Mouse (Mus musculus) lung, postnatal 10 days (tissue): ENCODE measurements at regions not wholly inside any gene's neighbourhood (a gene's known extent, or its start where the extent isn't known, plus 50 kb on each side); places are given as distances from the start of the nearest gene placed in this dataset.

Experiments used
- DNase-seq: peaks from one replicate; pipeline ENCODE4 v3.0.0; 2021

DNA sequence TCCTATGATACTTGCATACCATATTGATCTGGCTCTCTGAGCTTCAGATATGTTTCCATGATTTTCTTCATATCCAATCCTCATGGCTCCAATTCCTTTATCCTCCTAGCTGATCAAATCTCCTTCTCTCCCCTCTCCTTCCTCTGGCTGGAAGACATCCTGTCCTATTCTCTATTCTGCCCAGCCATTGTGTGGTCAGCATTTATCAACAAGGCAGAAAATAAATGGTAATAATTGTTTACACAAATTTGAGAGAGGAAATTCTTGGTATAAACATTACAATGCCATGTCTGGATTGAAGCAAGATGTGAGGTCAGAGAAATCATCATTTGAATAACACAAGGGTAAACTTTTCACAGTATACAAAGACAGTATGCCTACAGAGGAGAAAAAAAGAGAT is 158.2 kb downstream of the Naf1 start:
- peak; percentile 13 for DNase-seq

DNA sequence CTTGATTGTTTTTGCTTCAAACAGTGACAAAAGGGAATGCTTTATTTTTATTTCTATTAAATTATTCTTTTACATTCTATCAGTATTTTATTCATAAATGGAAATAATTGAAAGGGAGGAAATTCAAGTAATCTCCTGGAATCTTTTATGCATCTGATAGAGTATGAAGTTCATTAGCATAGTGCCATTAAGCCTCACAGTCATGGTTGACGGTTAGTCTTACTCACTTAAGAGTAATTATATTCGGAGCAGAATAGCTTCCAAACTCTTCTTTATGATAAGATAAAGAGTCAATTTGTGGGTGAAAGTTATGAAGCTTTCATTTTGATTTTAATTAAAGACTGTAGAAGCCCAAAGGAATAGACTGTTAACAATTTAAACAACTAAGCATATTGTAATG is 172.8 kb downstream of the Naf1 start:
- DNase-seq = no peak

DNA sequence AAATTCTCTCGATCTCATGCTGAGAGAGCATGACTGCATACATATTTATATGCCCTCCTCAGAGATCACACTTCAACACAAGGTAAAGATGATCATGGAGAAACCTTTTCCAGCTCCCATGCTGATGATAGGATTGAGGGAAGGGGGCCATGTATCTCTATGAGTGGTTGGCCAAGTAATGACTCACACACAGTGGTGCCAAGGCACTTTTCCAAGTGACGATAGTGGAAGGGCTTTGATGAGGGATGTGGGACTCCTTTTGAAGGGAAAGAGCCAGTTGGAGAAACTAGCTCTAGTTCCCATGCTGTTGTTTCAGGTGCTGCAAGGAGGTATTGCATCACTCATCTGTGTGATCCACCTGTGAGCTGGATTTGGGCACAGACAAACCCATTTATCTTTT is 201.5 kb downstream of the Naf1 start:
- no peak for DNase-seq

DNA sequence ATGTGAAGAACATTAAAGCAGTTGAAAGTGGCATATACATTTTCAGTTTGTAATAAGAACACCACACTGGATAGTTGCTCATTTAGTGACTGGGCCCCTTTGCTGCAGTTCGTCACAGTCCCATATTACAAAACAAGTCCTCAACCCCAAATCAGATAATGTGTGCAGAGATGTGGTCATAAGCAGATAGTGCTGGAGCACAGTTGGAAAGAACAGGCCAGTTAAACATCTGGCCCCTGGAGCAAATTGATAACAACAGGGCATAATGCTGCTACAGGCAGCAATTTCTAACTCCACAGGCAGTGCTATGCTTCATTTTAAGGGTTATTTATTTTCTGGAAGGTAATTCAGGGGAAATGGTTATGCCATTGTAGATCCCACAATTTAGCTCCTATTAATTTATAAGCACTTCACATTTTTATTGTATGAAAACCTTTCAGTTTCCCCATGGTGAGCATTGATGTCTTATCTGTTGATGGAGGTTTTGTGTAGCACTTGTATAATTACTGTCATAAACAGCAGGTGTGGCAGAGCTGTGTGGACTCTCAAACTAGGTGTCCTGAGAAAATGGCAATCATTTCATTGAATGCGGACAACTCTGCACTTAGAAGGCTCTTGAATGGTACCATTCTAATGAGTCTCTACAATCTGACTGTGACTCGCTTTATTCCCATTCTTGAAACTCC is 208.2 kb downstream of the Naf1 start:
- no peak for DNase-seq

DNA sequence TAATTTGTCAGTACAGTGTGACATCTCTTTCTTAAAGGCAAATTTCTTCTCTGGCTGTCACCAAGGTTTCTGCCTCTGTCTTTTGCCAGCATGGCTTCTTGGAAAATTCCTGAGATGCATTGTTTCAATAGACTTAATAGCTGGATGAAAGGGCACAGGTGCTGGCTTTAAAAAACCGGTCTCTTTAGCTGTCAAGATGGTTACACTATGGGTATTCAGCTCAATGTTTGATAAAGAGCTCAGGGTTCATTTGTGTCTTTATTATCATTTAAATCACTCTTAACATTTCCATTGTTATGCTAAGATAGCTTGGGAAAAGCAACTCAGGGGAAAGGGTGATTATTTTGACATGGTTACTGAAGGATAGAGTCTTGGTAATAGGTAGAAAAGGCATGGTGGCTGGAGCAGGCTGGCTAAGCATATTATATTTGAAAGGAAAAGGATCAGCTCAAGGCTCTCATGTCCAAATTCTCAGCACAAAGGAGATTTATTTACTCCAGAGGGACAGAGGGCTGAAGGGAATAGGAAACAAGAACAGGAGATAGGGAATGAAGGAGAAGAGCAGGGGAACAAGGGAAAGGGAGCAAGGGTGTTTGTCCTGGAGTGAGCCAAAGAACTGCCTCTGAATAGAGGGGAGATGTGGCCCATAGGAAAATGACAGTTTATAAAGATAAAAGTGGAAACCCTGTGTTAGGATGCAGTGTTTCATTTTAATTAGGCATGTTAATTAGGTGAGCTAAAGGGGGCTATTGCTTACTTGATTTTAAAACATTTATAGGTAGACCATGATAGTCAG is 226.4 kb downstream of the Naf1 start:
- DNase-seq = no peak
